Mouse (Mus musculus): ENCODE data around the gene Dab1. TPM values are rescaled to one million over a fixed set of nuclear protein-coding genes. Genes with fewer than 3 reads are reported as not detected.

Dab1 gene
- total RNA-seq, 2 experiments from 2014 or later, result not detected

GRCm38 (mm10) chr4:103802439-103802838 lies 183.3 kb downstream of the Dab1 start:
- no peak for ATAC-seq (replicated peaks; ENCODE audit: poor library complexity)

GRCm38 (mm10) chr4:103804461-103804860 lies 185.3 kb downstream of the Dab1 start:
- ATAC-seq (replicated peaks; ENCODE audit: poor library complexity), result no peak

- ATAC-seq (replicated peaks; ENCODE audit: poor library complexity), result no peak
Observed at GRCm38 (mm10) chr4:103822669-103823068, 203.5 kb downstream of the Dab1 start.

- ATAC-seq (replicated peaks; ENCODE audit: poor library complexity), result no peak
Observed at GRCm38 (mm10) chr4:103838377-103838776, 219.2 kb downstream of the Dab1 start.

GRCm38 (mm10) chr4:103839541-103839940 lies 220.4 kb downstream of the Dab1 start:
- ATAC-seq (replicated peaks; ENCODE audit: poor library complexity), result no peak

- ATAC-seq (replicated peaks; ENCODE audit: poor library complexity), result no peak
Observed at GRCm38 (mm10) chr4:103841126-103841525, 222.0 kb downstream of the Dab1 start.

- no peak for ATAC-seq (replicated peaks; ENCODE audit: poor library complexity)
Observed at GRCm38 (mm10) chr4:103844635-103845034, 225.5 kb downstream of the Dab1 start.

- no peak for ATAC-seq (replicated peaks; ENCODE audit: poor library complexity)
Observed at GRCm38 (mm10) chr4:103857173-103857572, 238.0 kb downstream of the Dab1 start.

- ATAC-seq (replicated peaks; ENCODE audit: poor library complexity), result no peak
Observed at GRCm38 (mm10) chr4:103875564-103875963, 256.4 kb downstream of the Dab1 start.

GRCm38 (mm10) chr4:103878841-103879240 lies 259.7 kb downstream of the Dab1 start:
- no peak for ATAC-seq (replicated peaks; ENCODE audit: poor library complexity)

GRCm38 (mm10) chr4:103881641-103882040 lies 262.5 kb downstream of the Dab1 start:
- ATAC-seq (replicated peaks; ENCODE audit: poor library complexity), result no peak

- no peak for ATAC-seq (replicated peaks; ENCODE audit: poor library complexity)
Observed at GRCm38 (mm10) chr4:103888086-103888485, 268.9 kb downstream of the Dab1 start.

GRCm38 (mm10) chr4:103889110-103889509 lies 270.0 kb downstream of the Dab1 start:
- ATAC-seq (replicated peaks; ENCODE audit: poor library complexity), result no peak

GRCm38 (mm10) chr4:103896806-103897205 lies 277.6 kb downstream of the Dab1 start:
- no peak for ATAC-seq (replicated peaks; ENCODE audit: poor library complexity)

GRCm38 (mm10) chr4:103897702-103898101 lies 278.5 kb downstream of the Dab1 start:
- ATAC-seq (replicated peaks; ENCODE audit: poor library complexity), result no peak

GRCm38 (mm10) chr4:103911441-103911840 lies 292.3 kb downstream of the Dab1 start:
- no peak for ATAC-seq (replicated peaks; ENCODE audit: poor library complexity)

- no peak for ATAC-seq (replicated peaks; ENCODE audit: poor library complexity)
Observed at GRCm38 (mm10) chr4:103912071-103912470, 292.9 kb downstream of the Dab1 start.

GRCm38 (mm10) chr4:103922431-103922931 lies 303.3 kb downstream of the Dab1 start:
- no peak for ATAC-seq (replicated peaks; ENCODE audit: poor library complexity)

GRCm38 (mm10) chr4:103926682-103927081 lies 307.5 kb downstream of the Dab1 start:
- no peak for ATAC-seq (replicated peaks; ENCODE audit: poor library complexity)

GRCm38 (mm10) chr4:103929631-103930030 lies 310.5 kb downstream of the Dab1 start:
- ATAC-seq (replicated peaks; ENCODE audit: poor library complexity), result no peak

GRCm38 (mm10) chr4:103934364-103934763 lies 315.2 kb downstream of the Dab1 start:
- ATAC-seq (replicated peaks; ENCODE audit: poor library complexity), result no peak

- no peak for ATAC-seq (replicated peaks; ENCODE audit: poor library complexity)
Observed at GRCm38 (mm10) chr4:103948255-103948654, 329.1 kb downstream of the Dab1 start.

- ATAC-seq (replicated peaks; ENCODE audit: poor library complexity), result no peak
Observed at GRCm38 (mm10) chr4:103953652-103954220, 334.6 kb downstream of the Dab1 start.
